Mouse (Mus musculus) adipose tissue, adult 10 weeks (tissue): ENCODE data around the gene Dynlt1f. TPM values are rescaled to one million over a fixed set of nuclear protein-coding genes. Genes with fewer than 3 reads are reported as not detected.

Experiments
- polyA plus RNA-seq: library from polyadenylated mRNA; stranded (reverse); fragments of 350-450 nt; fragmentation: Illumina TruSeq; extraction: RNeasy Lipid Tissue Mini Kit (QIAGEN cat#74804); gene quantifications from one replicate; pipeline ENCODE4 v1.2.3, GENCODE M21; 2014; ENCODE audit warnings: low read depth, low replicate concordance

Gene Dynlt1f
- 76.2 TPM for polyA plus RNA-seq

GRCm38 (mm10) chr17:6655567-6656281, at the start of gene Dynlt1f:
Dynlt1f (minus strand) TSS chr17:6655900.

GRCm38 (mm10) chr17:6658801-6659200, 3.1 kb upstream of the Dynlt1f start, which contains the start of gene Sytl3:
Sytl3 (plus strand) TSS chr17:6659093.

GRCm38 (mm10) chr17:6601204-6601911, 54.3 kb downstream of the Dynlt1f start, which contains the start of gene Dynlt1c:
Dynlt1c (plus strand) TSS chr17:6601671.

Other genes starting within 250 kb of the Dynlt1f start
- 103 TPM for gene Dynlt1b, start 225.8 kb downstream of the Dynlt1f start, polyA plus RNA-seq
- 16.0 TPM for gene Dynlt1c, start 54.2 kb downstream of the Dynlt1f start, polyA plus RNA-seq
- 5.9 TPM for gene Sytl3, start 3.2 kb upstream of the Dynlt1f start, polyA plus RNA-seq
- gene Ezr, start 126.9 kb upstream of the Dynlt1f start, polyA plus RNA-seq = 258 TPM